Mouse (Mus musculus) small intestine, adult 2 months (tissue): Measurements from ENCODE around the gene Coq8b.

ENCODE experiments used
- CTCF ChIP-seq: fragments of 200-500 bp; IDR thresholded peaks from 2 replicates; pipeline ENCODE4 v1.5.1; 2012; ENCODE audit warnings: low read depth, mild to moderate bottlenecking, control low read depth, inconsistent platforms, low read length, moderate library complexity, mixed read lengths; ENCODE audit not compliant: insufficient replicate concordance, insufficient read length; ENCODE audit errors: extremely low read depth
- POLR2A ChIP-seq: fragments of 200-500 bp; IDR thresholded peaks from 2 replicates; pipeline ENCODE4 v1.6.1; 2012; ENCODE audit warnings: low read depth, mild to moderate bottlenecking, control low read depth, inconsistent platforms, low read length, moderate library complexity

- TF ChIP-seq CTCF (peak; percentile 52; the same call in 1 of the 2 replicates), POLR2A (no peak)
Observed at GRCm38 (mm10) chr7:27285698-27286066, 52.9 kb downstream of the Coq8b start.
